Mouse (Mus musculus) lung, postnatal 4 days (tissue): ENCODE results near the gene Pawr.
"Not testable (repeated sequence)": the region's sequence is repeated elsewhere in the genome, so short reads cannot be mapped to it uniquely, and the experiment has no call there.

Experiments used
- DNase-seq, 2 experiments: peaks; one replicate each; pipeline ENCODE4 v3.0.0; 2021

Gene Pawr

GRCm38 (mm10) chr10:108395647-108396046 lies 63.7 kb downstream of the Pawr start:
- no peak for DNase-seq

- DNase-seq = no peak
Observed at GRCm38 (mm10) chr10:108402751-108403150, 70.8 kb downstream of the Pawr start.

GRCm38 (mm10) chr10:108403366-108403865 lies 71.5 kb downstream of the Pawr start:
- no peak for DNase-seq

- DNase-seq = no peak
Observed at GRCm38 (mm10) chr10:108404087-108404486, 72.2 kb downstream of the Pawr start.

- no peak for DNase-seq
Observed at GRCm38 (mm10) chr10:108405076-108405475, 73.2 kb downstream of the Pawr start.

GRCm38 (mm10) chr10:108405931-108406330 lies 74.0 kb downstream of the Pawr start:
- DNase-seq = no peak

GRCm38 (mm10) chr10:108406798-108407754 lies 75.2 kb downstream of the Pawr start:
- DNase-seq = peak; percentile 25 to 55

GRCm38 (mm10) chr10:108408025-108408424 lies 76.1 kb downstream of the Pawr start:
- DNase-seq = peak; percentile 62 to 71

- no peak for DNase-seq
Observed at GRCm38 (mm10) chr10:108408437-108408836, 76.5 kb downstream of the Pawr start.

- DNase-seq = no peak
Observed at GRCm38 (mm10) chr10:108408986-108409385, 77.1 kb downstream of the Pawr start.

GRCm38 (mm10) chr10:108409529-108409928 lies 77.6 kb downstream of the Pawr start:
- DNase-seq = peak; percentile 42 to 66

GRCm38 (mm10) chr10:108414936-108415635 lies 83.2 kb downstream of the Pawr start:
- no peak for DNase-seq

- no peak for DNase-seq
Observed at GRCm38 (mm10) chr10:108417448-108417847, 85.5 kb downstream of the Pawr start.

GRCm38 (mm10) chr10:108430553-108430952 lies 98.6 kb downstream of the Pawr start:
- DNase-seq = no peak

GRCm38 (mm10) chr10:108432194-108432593 lies 100.3 kb downstream of the Pawr start:
- DNase-seq = no peak

GRCm38 (mm10) chr10:108433976-108434375 lies 102.1 kb downstream of the Pawr start:
- no peak for DNase-seq

- peak in 1 of 2 experiments; percentile 49 for DNase-seq
Observed at GRCm38 (mm10) chr10:108435616-108436015, 103.7 kb downstream of the Pawr start.

- DNase-seq = no peak
Observed at GRCm38 (mm10) chr10:108436365-108436764, 104.4 kb downstream of the Pawr start.

GRCm38 (mm10) chr10:108440251-108440650 lies 108.3 kb downstream of the Pawr start:
- DNase-seq = not testable (repeated sequence)

- DNase-seq = no peak
Observed at GRCm38 (mm10) chr10:108443931-108444876, 112.3 kb downstream of the Pawr start.

GRCm38 (mm10) chr10:108445123-108445522 lies 113.2 kb downstream of the Pawr start:
- peak in 1 of 2 experiments; percentile 37 for DNase-seq

- peak; percentile 29 to 53 for DNase-seq
Observed at GRCm38 (mm10) chr10:108445606-108446005, 113.7 kb downstream of the Pawr start.
